Mouse (Mus musculus) urinary bladder, postnatal 36 days (tissue): ENCODE data around the gene Clptm1.
"Not testable (repeated sequence)": the region's sequence is repeated elsewhere in the genome, so short reads cannot be mapped to it uniquely, and the experiment has no call there.

ENCODE experiments used
- DNase-seq, 2 experiments: peaks; one replicate each; pipeline ENCODE4 v3.0.0; 2022; ENCODE audit warnings: low spot score in 2 of 2, mixed read lengths in 1 of 2

Gene Clptm1

DNA sequence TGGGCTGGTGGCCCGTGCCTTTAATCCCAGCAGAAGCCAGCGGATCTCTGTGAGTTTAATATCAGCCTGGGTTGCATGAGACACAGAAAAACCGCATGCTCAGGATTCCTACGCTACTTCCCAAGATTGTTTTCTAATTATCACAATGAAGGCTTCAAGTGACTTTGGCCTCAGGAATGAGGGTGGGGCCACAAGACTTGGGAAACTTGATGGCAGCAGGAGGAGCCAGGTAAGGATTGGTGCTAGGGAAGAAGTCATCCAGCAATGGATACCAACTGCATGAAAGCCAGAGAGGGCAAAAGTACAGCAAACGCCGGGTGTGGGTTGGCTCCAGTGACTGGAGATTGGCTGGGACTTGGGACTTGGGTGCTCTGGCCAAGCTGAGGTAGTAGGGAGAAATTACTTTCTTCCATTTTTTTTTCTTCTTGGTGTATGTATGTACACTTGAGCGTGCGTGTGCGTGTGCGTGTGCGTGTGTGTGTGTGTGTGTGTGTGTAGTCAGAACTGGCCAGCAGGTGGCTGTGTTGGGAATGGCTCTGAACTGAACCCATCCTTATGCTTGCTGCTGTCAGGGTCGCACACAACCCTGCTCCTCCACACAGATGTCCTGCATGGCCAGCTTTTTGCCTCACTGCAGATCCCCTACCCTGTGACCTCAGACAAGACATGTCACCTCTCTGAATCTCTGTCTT lies 55.0 kb downstream of the Clptm1 start:
- no peak for DNase-seq

DNA sequence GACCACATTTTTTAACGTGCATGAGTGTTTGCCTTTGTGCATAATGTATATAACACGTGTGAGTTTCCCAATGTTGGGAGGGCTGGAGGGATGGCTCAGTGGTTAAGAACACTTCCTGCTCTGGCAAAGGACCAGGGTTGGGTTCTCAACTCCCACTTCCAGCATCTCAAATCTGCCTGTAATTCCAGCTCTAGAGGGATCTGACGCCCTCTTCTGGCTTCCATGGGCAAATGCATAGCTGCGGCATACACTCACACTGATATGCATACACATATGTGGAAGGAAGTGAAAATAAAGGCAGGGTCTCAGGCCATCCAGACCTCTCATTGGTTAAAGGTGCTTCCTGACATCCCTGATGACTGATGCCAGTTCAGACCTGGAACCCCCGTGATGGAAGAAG lies 57.5 kb downstream of the Clptm1 start:
- DNase-seq: no peak

DNA sequence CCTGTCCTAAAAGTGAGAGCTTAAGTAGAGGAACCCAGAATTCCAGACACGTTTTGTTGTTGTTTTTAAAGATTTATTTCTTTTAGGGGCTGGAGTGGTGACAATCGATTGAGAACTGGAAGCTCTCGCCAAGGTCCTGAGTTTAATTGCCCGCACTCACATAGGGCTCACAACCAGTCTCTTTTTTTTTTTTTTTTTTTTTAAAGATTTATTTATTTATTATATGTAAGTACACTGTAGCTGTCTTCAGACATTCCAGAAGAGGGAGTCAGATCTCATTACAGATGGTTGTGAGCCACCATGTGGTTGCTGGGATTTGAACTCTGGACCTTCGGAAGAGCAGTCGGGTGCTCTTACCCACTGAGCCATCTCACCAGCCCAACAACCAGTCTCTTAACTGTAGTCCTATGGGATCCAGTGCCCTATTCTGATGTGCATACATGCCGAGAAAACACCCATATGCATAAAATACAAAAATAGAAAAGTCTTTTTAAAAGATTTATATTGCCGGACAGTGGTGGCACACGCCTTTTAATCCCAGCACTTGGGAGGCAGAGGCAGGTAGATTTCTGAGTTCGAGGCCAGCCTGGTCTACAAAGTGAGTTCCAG lies 60.1 kb downstream of the Clptm1 start:
- not testable (repeated sequence) for DNase-seq

DNA sequence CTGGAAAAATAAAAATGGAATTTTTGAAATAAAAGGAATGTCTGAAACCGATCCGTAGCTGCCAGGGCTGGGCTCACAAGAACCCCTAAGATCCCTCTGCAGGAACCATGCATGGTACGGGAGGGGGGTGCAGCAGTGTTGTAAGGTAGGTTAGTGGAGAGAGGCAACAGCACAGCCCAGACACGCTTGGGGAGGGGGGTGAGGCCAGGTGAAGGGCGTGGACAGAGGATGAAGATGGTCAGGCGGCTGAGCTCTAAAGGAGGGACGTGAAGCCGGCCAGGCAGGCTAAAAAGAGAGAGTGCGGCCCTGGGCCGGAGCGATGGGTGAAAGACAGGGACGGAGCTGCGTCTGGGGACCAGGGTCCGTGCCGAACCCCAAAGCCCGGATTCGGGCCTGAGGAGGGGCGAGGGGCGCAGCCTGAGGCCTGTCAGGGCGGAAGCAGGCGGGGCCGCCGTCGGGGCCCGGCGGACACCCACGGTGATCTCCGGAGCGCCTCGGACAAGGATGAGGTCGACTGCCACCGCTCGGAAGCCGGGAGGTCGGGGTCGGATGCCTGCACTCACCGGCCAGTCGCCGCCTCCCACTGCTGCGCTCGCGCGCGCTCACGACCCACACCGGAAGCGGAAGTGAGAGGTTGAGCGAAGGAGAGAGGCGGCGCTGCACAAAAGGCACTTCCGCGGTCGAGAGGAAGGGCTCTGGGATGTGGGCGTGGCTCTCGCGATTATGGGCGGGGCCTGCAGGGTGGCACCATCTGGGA lies 60.8 kb downstream of the Clptm1 start, which contains the start of gene Clasrp:
Gene Clasrp, minus strand, starts transcription at position 638 of the 757 bp plus-strand sequence.
- peak; percentile 96 to 98 for DNase-seq

DNA sequence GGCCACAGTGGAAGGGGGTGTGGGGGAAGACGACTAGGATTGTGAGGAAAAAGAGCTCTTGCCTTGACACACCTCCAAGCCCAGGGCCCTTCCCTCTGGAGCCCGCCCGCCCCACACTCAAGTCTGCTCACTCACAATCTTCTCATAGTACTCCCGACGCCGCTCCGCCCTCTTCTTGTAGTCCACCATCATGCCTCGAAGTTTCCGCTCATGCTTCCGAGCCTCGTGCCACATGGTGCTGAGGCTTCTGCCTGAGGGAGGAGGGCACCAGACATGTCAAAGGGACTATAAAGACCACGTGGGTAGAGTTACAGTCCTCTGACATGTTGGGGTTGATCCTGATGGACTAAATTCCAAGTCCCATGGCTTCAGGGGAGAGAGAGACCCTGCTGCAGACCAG lies 61.8 kb downstream of the Clptm1 start:
- no peak for DNase-seq

DNA sequence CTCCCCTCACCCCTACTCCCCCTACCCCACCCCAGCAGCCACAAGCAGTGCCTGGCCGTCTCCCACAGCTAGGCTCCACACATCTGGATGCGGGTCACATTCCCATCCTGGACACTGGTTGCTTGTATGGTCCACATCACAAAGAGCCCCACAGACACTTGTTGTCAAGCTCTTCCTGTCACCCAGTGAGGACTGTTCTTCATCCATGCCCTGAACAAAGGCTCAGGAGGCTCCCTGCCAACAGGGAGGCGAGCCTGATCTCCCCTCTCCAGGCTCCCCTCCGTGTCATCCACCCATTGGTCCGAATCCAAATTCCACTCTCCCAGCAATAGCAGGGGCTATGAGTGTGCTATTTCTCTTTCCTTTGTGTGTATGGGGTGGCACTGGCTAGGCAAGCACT lies 64.3 kb downstream of the Clptm1 start:
- DNase-seq: no peak

DNA sequence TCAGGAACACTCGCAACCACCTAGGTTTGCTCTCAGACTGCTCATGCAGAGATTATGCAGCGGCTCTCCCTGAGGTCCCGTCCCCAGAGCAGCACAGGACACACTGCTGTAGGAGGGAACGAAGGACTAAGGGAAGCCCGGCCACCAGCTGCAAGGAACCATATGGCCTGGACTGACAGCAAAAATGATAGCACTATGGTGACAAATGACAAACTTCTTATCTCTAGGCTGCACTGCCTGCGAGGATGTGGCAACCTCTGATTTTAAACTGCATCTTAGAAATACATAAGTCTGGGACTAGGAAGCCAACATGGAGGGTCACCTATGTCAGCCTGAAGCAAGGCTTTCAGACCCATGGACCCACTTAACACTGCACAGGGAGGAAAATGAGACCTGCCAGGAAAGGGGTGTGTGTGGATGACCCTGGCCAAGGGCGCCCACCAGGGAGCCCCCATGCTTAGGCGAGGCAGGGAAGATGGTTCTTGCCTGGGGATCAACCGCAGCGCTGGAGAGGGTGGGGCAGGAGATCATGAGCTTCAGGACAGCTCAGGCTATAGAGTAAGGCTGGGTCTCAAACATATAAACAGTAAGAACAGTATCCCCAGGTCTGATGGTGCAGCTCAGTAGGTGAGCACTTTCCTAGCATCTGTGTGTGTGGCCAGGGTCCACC lies 71.6 kb downstream of the Clptm1 start:
- DNase-seq: no peak

DNA sequence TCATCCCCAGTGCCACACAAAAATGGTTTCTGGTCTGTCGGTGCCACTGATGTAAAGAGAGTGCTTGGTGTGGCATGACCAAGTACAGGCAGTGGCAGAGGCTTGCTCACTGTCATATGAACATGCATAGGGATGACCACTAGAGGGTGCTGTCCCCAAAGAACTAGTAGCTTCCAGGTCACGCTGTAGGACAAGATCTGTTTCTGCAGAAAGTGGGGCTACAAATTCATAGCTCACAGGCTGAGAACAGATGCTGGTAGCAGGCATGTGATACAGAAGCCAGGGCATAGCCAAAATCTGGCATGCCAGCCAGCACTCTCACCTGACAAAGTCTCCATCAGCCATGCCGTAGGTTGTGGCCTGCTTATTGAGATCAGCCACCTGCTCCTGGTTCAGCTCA lies 74.9 kb downstream of the Clptm1 start:
- DNase-seq: peak; percentile 37 to 61

DNA sequence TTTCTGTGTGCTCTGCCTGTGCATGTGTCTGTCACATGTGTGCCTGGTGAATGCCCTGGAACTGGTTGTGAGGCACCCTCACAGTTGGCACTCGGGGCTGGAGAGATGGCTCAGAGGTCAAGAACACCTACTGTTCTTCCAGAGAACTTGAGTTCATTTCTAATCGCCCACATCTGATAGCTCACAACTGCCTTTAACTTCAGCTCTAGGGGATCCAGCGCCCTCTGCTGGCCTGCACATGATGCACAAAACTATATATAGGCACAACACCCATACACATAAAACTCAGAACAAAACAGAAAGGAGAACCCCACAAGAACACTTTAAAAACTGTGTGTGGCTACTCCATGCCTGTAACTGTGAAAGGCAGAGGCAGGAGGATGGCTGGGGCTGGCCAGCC lies 75.6 kb downstream of the Clptm1 start:
- DNase-seq: peak; percentile 43 to 44

DNA sequence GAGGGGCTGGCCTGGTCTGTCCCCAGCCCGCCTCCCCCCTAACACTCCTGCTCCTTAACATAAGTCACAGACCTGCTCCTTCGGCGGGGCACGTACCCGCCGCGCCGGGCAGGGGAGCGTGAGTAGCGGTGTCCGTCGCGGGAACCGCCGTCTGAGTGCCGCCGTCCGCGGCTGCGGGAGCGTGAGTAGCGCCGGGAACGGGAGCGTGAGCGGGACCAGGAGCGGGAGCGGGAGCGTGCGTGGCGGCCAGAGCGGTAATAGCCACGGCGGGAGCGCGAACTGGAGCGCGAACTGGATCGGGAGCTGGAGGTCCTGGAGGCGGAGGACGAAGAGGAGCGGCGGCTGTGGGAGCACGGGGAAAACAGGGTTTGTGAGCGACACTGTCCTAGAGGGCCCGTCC lies 78.6 kb downstream of the Clptm1 start:
- no peak for DNase-seq
